Mouse (Mus musculus): Measurements from ENCODE around the gene Gm20736. TPM values are rescaled to one million over a fixed set of nuclear protein-coding genes. Genes with fewer than 3 reads are reported as not detected.
"Not testable (repeated sequence)": the region's sequence is repeated elsewhere in the genome, so short reads cannot be mapped to it uniquely, and the experiment has no call there.

Gm20736 gene
- total RNA-seq (2014; rRNA removed) (not detected in 2 replicates), polyA plus RNA-seq (2012; rRNA removed) (not detected in 2 replicates)

DNA sequence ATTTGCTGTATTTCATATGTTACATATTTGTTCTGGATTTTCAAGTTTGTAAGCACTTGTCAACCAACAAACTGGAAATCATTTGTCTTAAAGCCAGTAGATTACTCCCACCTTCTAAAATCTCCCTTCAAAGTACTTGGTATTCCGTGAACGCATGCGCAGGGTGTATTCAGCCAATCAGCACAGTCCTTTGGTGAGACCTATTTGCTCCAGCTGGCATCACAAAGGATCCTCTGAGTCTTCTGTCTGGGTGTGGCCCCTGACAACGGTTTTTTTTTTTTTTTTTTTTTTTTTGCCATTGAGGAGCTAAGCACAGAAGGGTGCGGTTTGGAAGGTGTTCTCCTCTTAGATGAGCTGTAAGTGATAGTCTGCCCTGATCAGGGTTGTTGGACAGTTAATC, at the start of gene Gm20736:
Gm20736 (plus strand) TSS at position 301 of the 400 bp plus-strand sequence.
- H3K4me3 ChIP-seq (ENCODE audit: insufficient read depth, low read depth, low read length); H3K27ac ChIP-seq (replicated peaks; ENCODE audit: insufficient read depth, low read depth, low read length); H3K79me2 ChIP-seq (ENCODE audit: control insufficient read depth, insufficient read depth, low read length); DNase-seq (ENCODE audit: extremely low read depth, low read depth, low spot score); H3K4me1 ChIP-seq (ENCODE audit: control insufficient read depth, insufficient read depth, low read length); H3K9ac ChIP-seq (ENCODE audit: low read depth, low read length); H3K27me3 ChIP-seq (ENCODE audit: control insufficient read depth, insufficient read depth, low read length); H3K36me3 ChIP-seq (ENCODE audit: control insufficient read depth, insufficient read depth, low read length): not testable (repeated sequence)
- WGBS: no CpG with 5 or more reads among the region's 5 CpGs

Other genes starting within 250 kb of the Gm20736 start
- not detected in 2 replicates for gene Gm20924, start 170.2 kb upstream of the Gm20736 start, total RNA-seq (2014; rRNA removed)
- gene Gm20924, start 170.2 kb upstream of the Gm20736 start, polyA plus RNA-seq (2012; rRNA removed): not detected in 2 replicates